Mouse (Mus musculus) CH12.LX (cell line): ENCODE results near the gene BC035044. TPM values are rescaled to one million over a fixed set of nuclear protein-coding genes. Genes with fewer than 3 reads are reported as not detected.

ENCODE experiments used
- DNase-seq: peaks from one replicate; pipeline ENCODE4 v3.0.0-alpha.2; 2013; ENCODE audit errors: extremely low read depth
- H3K27ac ChIP-seq: 2 replicates; pipeline ENCODE4 v1.5.1; 2012; ENCODE audit warnings: low read depth, mild to moderate bottlenecking, control low read depth, moderate library complexity; ENCODE audit not compliant: insufficient read depth
- H3K27me3 ChIP-seq: replicated peaks from 2 replicates; pipeline ENCODE3; 2012; ENCODE audit warnings: inconsistent platforms
- H3K36me3 ChIP-seq, 2 experiments: replicated peaks in 1 of 2; 2 replicates each; pipeline versions ENCODE3 to v1.6.1; 2012; ENCODE audit warnings: inconsistent platforms in 1 of 2, low read length in 1 of 2, mild to moderate bottlenecking in 1 of 2, mixed read lengths in 1 of 2, moderate library complexity in 1 of 2; ENCODE audit not compliant: control insufficient read depth in 1 of 2, insufficient read depth in 1 of 2
- H3K4me1 ChIP-seq, 2 experiments: 2 replicates each; pipeline ENCODE4 v1.6.1; 2012; ENCODE audit warnings: inconsistent platforms in 1 of 2, moderate library complexity in 1 of 2; ENCODE audit not compliant: insufficient read depth in 2 of 2, control insufficient read depth in 1 of 2
- H3K4me2 ChIP-seq: 2 replicates; pipeline ENCODE4 v1.6.1; 2012; ENCODE audit warnings: low read depth, mild to moderate bottlenecking, control low read depth; ENCODE audit not compliant: poor library complexity, insufficient read depth, severe bottlenecking
- H3K4me3 ChIP-seq, 3 experiments: fragments of 150-350 bp in 1 of 3; sonication (generic) in 1 of 3; replicated peaks in 1 of 3; 2 replicates each; pipeline versions ENCODE3 to v1.5.1; 2011 to 2012; ENCODE audit warnings: low read depth in 2 of 3, low read length in 2 of 3, mild to moderate bottlenecking in 2 of 3, moderate library complexity in 2 of 3, control low read depth in 1 of 3, improper control_type of control experiment in 1 of 3, inconsistent platforms in 1 of 3, mixed read lengths in 1 of 3; ENCODE audit not compliant: poor library complexity in 1 of 3
- H3K79me2 ChIP-seq: replicated peaks from 2 replicates; pipeline ENCODE4 v1.6.1; 2012; ENCODE audit warnings: mild to moderate bottlenecking, moderate library complexity; ENCODE audit not compliant: control insufficient read depth, poor library complexity, insufficient read depth, severe bottlenecking; ENCODE audit errors: extremely low read depth
- H3K9ac ChIP-seq: 2 replicates; pipeline ENCODE4 v1.6.1; 2012; ENCODE audit warnings: low read depth, mild to moderate bottlenecking, control low read depth, moderate library complexity; ENCODE audit not compliant: insufficient read depth
- H3K9me3 ChIP-seq: replicated peaks from 2 replicates; pipeline ENCODE3; 2012; ENCODE audit warnings: low read length, inconsistent platforms, mixed read lengths
- BHLHE40 ChIP-seq: IDR thresholded peaks from 2 replicates; pipeline ENCODE4 v1.6.1; 2011; ENCODE audit warnings: mild to moderate bottlenecking, low read depth, low read length, improper control_type of control experiment
- CHD1 ChIP-seq: IDR thresholded peaks from 2 replicates; pipeline ENCODE4 v1.6.1; 2012; ENCODE audit warnings: low read depth, low read length, improper control_type of control experiment, inconsistent platforms
- CTCF ChIP-seq, 2 experiments: IDR thresholded peaks in 1 of 2; conservative IDR thresholded peaks in 1 of 2; 2 replicates each; pipeline ENCODE4 v1.5.1; 2011 to 2012; ENCODE audit warnings: low read depth in 2 of 2, low read length in 2 of 2, improper control_type of control experiment in 1 of 2, inconsistent platforms in 1 of 2, mild to moderate bottlenecking in 1 of 2, moderate library complexity in 1 of 2
- EP300 ChIP-seq: IDR thresholded peaks from 2 replicates; pipeline ENCODE4 v1.6.1; 2011; ENCODE audit warnings: low read length, improper control_type of control experiment
- IRF4 ChIP-seq: IDR thresholded peaks from 2 replicates; pipeline ENCODE4 v1.6.1; 2014; ENCODE audit warnings: low read depth, mild to moderate bottlenecking, inconsistent platforms, low read length, improper control_type of control experiment
- JUN ChIP-seq: IDR thresholded peaks from 2 replicates; pipeline ENCODE4 v1.6.1; 2011; ENCODE audit warnings: low read depth, mild to moderate bottlenecking, low read length, improper control_type of control experiment, moderate library complexity; ENCODE audit not compliant: insufficient read depth
- MEF2A ChIP-seq: IDR thresholded peaks from 2 replicates; pipeline ENCODE4 v1.6.1; 2014; ENCODE audit warnings: low read depth, mild to moderate bottlenecking, inconsistent platforms, low read length, improper control_type of control experiment, borderline replicate concordance
- MXI1 ChIP-seq: IDR thresholded peaks from 2 replicates; pipeline ENCODE4 v1.6.1; 2011; ENCODE audit warnings: mild to moderate bottlenecking, low read depth, low read length, improper control_type of control experiment
- NRF1 ChIP-seq: IDR thresholded peaks from 2 replicates; pipeline ENCODE4 v1.6.1; 2014; ENCODE audit warnings: low read depth, mild to moderate bottlenecking, inconsistent platforms, low read length, improper control_type of control experiment, moderate library complexity
- POLR2AphosphoS2 ChIP-seq: IDR thresholded peaks from 2 replicates; pipeline ENCODE4 v1.6.1; 2011; ENCODE audit warnings: low read depth, low read length, improper control_type of control experiment
- RAD21 ChIP-seq: IDR thresholded peaks from 2 replicates; pipeline ENCODE4 v1.6.1; 2011; ENCODE audit warnings: low read depth, mild to moderate bottlenecking, low read length, improper control_type of control experiment, moderate library complexity
- SIN3A ChIP-seq: IDR thresholded peaks from 2 replicates; pipeline ENCODE4 v1.6.1; 2012; ENCODE audit warnings: low read length, improper control_type of control experiment, inconsistent platforms
- SMC3 ChIP-seq: IDR thresholded peaks from 2 replicates; pipeline ENCODE4 v1.6.1; 2011; ENCODE audit warnings: low read depth, low read length, improper control_type of control experiment
- TBP ChIP-seq: conservative IDR thresholded peaks from 2 replicates; pipeline ENCODE4 v1.6.1; 2011; ENCODE audit warnings: low read depth, low read length, improper control_type of control experiment
- USF1 ChIP-seq: IDR thresholded peaks from 2 replicates; pipeline ENCODE4 v1.6.1; 2014; ENCODE audit warnings: low read depth, mild to moderate bottlenecking, inconsistent platforms, low read length, improper control_type of control experiment
- ZC3H11A ChIP-seq: IDR thresholded peaks from 2 replicates; pipeline ENCODE4 v1.6.1; 2012; ENCODE audit warnings: low read depth, mild to moderate bottlenecking, inconsistent platforms, low read length, improper control_type of control experiment
- ZNF384 ChIP-seq: IDR thresholded peaks from 2 replicates; pipeline ENCODE4 v1.6.1; 2012; ENCODE audit warnings: low read depth, low read length, improper control_type of control experiment, inconsistent platforms
- dilution Hi-C: fragments of 300-500 bp; cut with MboI; formaldehyde crosslinking; loops from 2 replicates; pipeline ENCODE4 v1.14.3; 2020; ENCODE audit warnings: low sequenced_read_pairs; ENCODE audit not compliant: extremely low pct_unique_long_range_greater_than_20kb, extremely low pct_ligation_motif_present
- in situ Hi-C: fragments of 300-500 bp; cut with MboI; formaldehyde crosslinking; loops from 3 replicates; pipeline ENCODE4 v1.14.3; 2019; ENCODE audit warnings: low sequenced_read_pairs, low pct_ligation_motif_present, low pct_unique_long_range_greater_than_20kb, mixed read lengths
- polyA plus RNA-seq: library from polyadenylated mRNA; unstranded; fragments of >175 nt; gene quantifications from 2 replicates; pipeline ENCODE4 v1.2.1, GENCODE M21; 2012; ENCODE audit warnings: low read depth; ENCODE audit not compliant: insufficient read length
- total RNA-seq, 2 experiments: library from RNA; depleted of rRNA; stranded (reverse); fragments of 300-350 nt in 1 of 2; fragments of >200 nt in 1 of 2; gene quantifications; 2 replicates each; pipeline ENCODE4 v1.2.3; 2012 to 2014

The BC035044 gene
- total and polyA plus RNA-seq, 3 experiments: 49.7 to 121 (median 51.6) TPM

DNA sequence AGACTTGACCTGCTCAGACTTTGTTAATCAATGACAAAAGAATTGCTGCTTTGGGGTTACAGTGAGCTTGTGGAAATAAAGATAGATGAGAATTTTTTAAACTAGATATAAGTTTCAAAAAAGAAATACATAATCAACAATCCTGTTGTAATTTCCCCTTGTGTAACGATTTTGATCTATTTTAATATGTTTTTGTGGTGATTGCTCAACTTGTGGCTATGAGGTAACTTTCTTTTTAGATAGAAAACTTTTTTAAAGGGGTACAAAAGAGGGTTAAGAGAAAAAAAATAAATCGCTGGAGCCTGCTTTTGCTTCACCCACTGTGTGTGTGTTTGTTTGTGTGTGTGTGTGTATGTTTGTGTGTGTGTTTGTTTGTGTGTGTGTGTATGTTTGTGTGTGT lies 39.8 kb downstream of the BC035044 start:
- peaks cover 36% of the 10 kb centered on the region for H3K79me2 ChIP-seq
- no peaks in the 10 kb centered on the region for H3K27me3 ChIP-seq
- H3K9ac ChIP-seq: no peak overlapping the region
- DNase-seq: no peak
- H3K4me1 ChIP-seq: peaks cover 20 to 51% of the 10 kb centered on the region in 2 experiments
- H3K4me3 ChIP-seq: no peak overlapping the region
- H3K9me3 ChIP-seq: no peaks in the 10 kb centered on the region
- in situ Hi-C loops: no loop called here
- H3K27ac ChIP-seq: no peak overlapping the region
- H3K4me2 ChIP-seq: no peak overlapping the region
- peaks cover 24 to 60% of the 10 kb centered on the region in 2 experiments for H3K36me3 ChIP-seq
- TF ChIP-seq ZNF384 (no peak), JUN (no peak), CTCF (conservative IDR thresholded peaks at IDR 0.05 in 1 of 2, IDR thresholded peaks at IDR 0.05 in 1 of 2; ENCODE audit: low read depth in 2 of 2, low read length in 2 of 2) (no peak), ZC3H11A (no peak), SIN3A (no peak)
- dilution Hi-C loops: no loop called here

DNA sequence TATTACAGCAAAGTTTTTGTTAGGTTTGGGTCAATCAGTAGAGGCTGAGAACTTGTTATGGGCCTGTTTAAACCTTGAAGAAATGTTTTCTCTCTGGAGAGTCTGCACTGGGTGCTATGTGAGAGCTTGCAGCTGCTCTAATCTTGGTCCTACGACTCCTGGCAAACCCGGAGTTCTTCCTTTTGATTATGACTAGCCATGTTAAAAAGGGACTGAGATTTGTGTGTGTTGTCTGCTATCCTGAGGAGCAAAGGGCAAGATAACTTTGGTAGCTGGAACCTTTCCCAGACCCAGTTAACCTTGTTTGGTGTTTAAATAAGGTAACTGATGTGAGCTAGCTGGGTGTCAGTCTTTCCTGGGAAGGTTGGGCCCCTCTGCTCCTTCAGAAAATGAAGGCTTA lies 40.3 kb downstream of the BC035044 start:
- no peak overlapping the region for H3K4me2 ChIP-seq
- no peak overlapping the region for H3K27ac ChIP-seq
- in situ Hi-C loops (no loop called here), dilution Hi-C loops (no loop called here)
- H3K36me3 ChIP-seq: peaks cover 23 to 60% of the 10 kb centered on the region in 2 experiments
- DNase-seq: no peak
- H3K79me2 ChIP-seq: peaks cover 31% of the 10 kb centered on the region
- peaks cover 20 to 46% of the 10 kb centered on the region in 2 experiments for H3K4me1 ChIP-seq
- H3K27me3 ChIP-seq: no peaks in the 10 kb centered on the region
- H3K4me3 ChIP-seq: no peak overlapping the region
- TF ChIP-seq POLR2AphosphoS2 (no peak), IRF4 (no peak), CHD1 (no peak), EP300 (no peak), BHLHE40 (no peak), RAD21 (no peak), JUN (no peak), NRF1 (no peak), TBP (no peak), USF1 (no peak), MEF2A (no peak), MXI1 (no peak), SMC3 (no peak)
- no peaks in the 10 kb centered on the region for H3K9me3 ChIP-seq
- no peak overlapping the region for H3K9ac ChIP-seq
